Comparison of ENCODE assay signal across 13 mouse cellular contexts in genomic region chr11:113708629-113709213, GRCm38 (mm10). TPM values are rescaled to one million over a fixed set of nuclear protein-coding genes. Genes with fewer than 3 reads are reported as not detected.
DNase-seq lines count a peak whose midpoint lies in the region; ATAC-seq lines count a peak whose summit lies in the region.
"Had no signal": no experiment of that assay in that cellular context is flagged by ENCODE, and none has a peak within 500 bp of the region (broad histone marks: within the 10 kb centered on the region; RNA-seq: fewer than 3 reads in every experiment).

No protein-coding gene starts in this region.

- peak overlapping the region; percentile 29; the same call in 1 of the 2 replicates for H3K27ac ChIP-seq in kidney, embryonic 15.5 days
- H3K27ac ChIP-seq: layer of hippocampus, adult 2 months had no signal

- DNase-seq in embryo, embryonic 9.5 days (ENCODE audit: extremely low spot score) = peak; percentile 19
- no peak for DNase-seq in embryo, embryonic 10 days (ENCODE audit: low spot score)
- no peak for DNase-seq in kidney, postnatal 4 days
- DNase-seq in urinary bladder, adult 18-20 months (ENCODE audit: low spot score in 2 of 2) = peak; percentile 67 to 74
- DNase-seq in urinary bladder, postnatal 10 days (ENCODE audit: low spot score) = no peak
- DNase-seq in gastrocnemius, postnatal 4 days (ENCODE audit: low spot score in 2 of 2) = no peak
- no peak for DNase-seq in lung, postnatal 4 days
- DNase-seq: forebrain, postnatal 0 days; kidney, adult 11 months; lung, embryonic 14.5 days had no signal

- no peak overlapping the region for H3K9ac ChIP-seq in kidney, embryonic 15.5 days
- H3K9ac ChIP-seq: forebrain, postnatal 0 days; lung, embryonic 14.5 days had no signal

- H3K4me1 ChIP-seq in kidney, embryonic 15.5 days = peaks cover 30% of the 10 kb centered on the region

- H3K9me3 ChIP-seq in kidney, embryonic 15.5 days (replicated peaks) = no peaks in the 10 kb centered on the region

- ATAC-seq in kidney, embryonic 15.5 days (replicated peaks; ENCODE audit: low FRiP score) = no peak

- no peak overlapping the region for H3K4me2 ChIP-seq in kidney, embryonic 15.5 days
- H3K4me2 ChIP-seq: lung, embryonic 14.5 days had no signal

- 57% methylated on average over 19 of the region's 19 CpGs for WGBS in kidney, embryonic 15.5 days

- H3K36me3 ChIP-seq in kidney, embryonic 15.5 days = peaks cover 8% of the 10 kb centered on the region; the same call in 1 of the 2 replicates

- H3K27me3 ChIP-seq in kidney, embryonic 15.5 days = 0 out of 2 replicates have a peak, but pooled peaks cover 4% of the 10 kb centered on the region

- no peak overlapping the region for H3K4me3 ChIP-seq in kidney, embryonic 15.5 days (replicated peaks)
- H3K4me3 ChIP-seq: layer of hippocampus, adult 2 months had no signal

RNA-seq across cellular contexts. Expression of gene Cpsf4l, which starts 1.1 kb away (rescaled TPM):
- 0.74 and 1.2 TPM in 2 replicates for polyA plus RNA-seq in kidney, embryonic 15.5 days (2015; fragmentation: Nextera tagmentation; extraction: Ambion mirVana)
- total RNA-seq in gastrocnemius, postnatal 4 days (2021) = not detected
- total RNA-seq: forebrain, postnatal 0 days; layer of hippocampus, adult 2 months; neutrophil, adult 5-6 weeks had no signal

RNA-seq across cellular contexts. Expression of gene D11Wsu47e, which starts 24.5 kb away (rescaled TPM):
- polyA plus RNA-seq in kidney, embryonic 15.5 days (2015; fragmentation: Nextera tagmentation; extraction: Ambion mirVana) = 21.3 and 22.0 TPM in 2 replicates
- total RNA-seq in gastrocnemius, postnatal 4 days (2021) = 10 to 100 TPM; 11.3 to 16.7 TPM

RNA-seq across cellular contexts. Expression of gene Fam104a, which starts 24.8 kb away (rescaled TPM):
- polyA plus RNA-seq in kidney, embryonic 15.5 days (2015; fragmentation: Nextera tagmentation; extraction: Ambion mirVana) = 44.4 and 45.3 TPM in 2 replicates
- total RNA-seq in gastrocnemius, postnatal 4 days (2021) = 10 to 100 TPM; 29.4 to 31.3 TPM

RNA-seq across cellular contexts. Expression of gene Cdc42ep4, which starts 43.0 kb away (rescaled TPM):
- 63.7 and 66.7 TPM in 2 replicates for polyA plus RNA-seq in kidney, embryonic 15.5 days (2015; fragmentation: Nextera tagmentation; extraction: Ambion mirVana)
- total RNA-seq in gastrocnemius, postnatal 4 days (2021) = 10 to 100 TPM; 26.3 to 27.5 TPM

RNA-seq across cellular contexts. Expression of gene Slc39a11, which starts 58.8 kb away (rescaled TPM):
- polyA plus RNA-seq in kidney, embryonic 15.5 days (2015; fragmentation: Nextera tagmentation; extraction: Ambion mirVana) = 22.0 and 22.2 TPM in 2 replicates
- total RNA-seq in gastrocnemius, postnatal 4 days (2021) = 1 to 10 TPM; 8.2 to 8.9 TPM

Comparison
In these comparisons a context has a peak if more than half of its experiments do, and no peak if none do; other contexts are left out.
1. DNase-seq: peak in embryo, embryonic 9.5 days (single experiment) and urinary bladder, adult 18-20 months (2 of 2); none in embryo, embryonic 10 days (single experiment), kidney, postnatal 4 days (0 of 2), urinary bladder, postnatal 10 days (single experiment), gastrocnemius, postnatal 4 days (0 of 2) and lung, postnatal 4 days (0 of 2).